Mouse (Mus musculus) midbrain, embryonic 11.5 days (tissue): Measurements from ENCODE around the gene Focad. TPM values are rescaled to one million over a fixed set of nuclear protein-coding genes. Genes with fewer than 3 reads are reported as not detected.

Source experiments
- ATAC-seq: fragments of 200-750 bp; cut with Nextera tagmentation; 2 replicates; pipeline ENCODE4 v1.8.0; 2017; ENCODE audit warnings: moderate TSS enrichment, moderate library complexity; ENCODE audit not compliant: low FRiP score
- DNase-seq: peaks from one replicate; pipeline ENCODE4 v3.0.0; 2015; ENCODE audit warnings: low spot score; ENCODE audit errors: missing footprints
- H3K27ac ChIP-seq: fragments of 300-500 bp; sonication (generic); 2 replicates; pipeline ENCODE4 v1.5.1; 2014; ENCODE audit warnings: low read depth, low read length
- H3K27me3 ChIP-seq: fragments of 300-500 bp; sonication (generic); 2 replicates; pipeline ENCODE4 v1.6.1; 2014; ENCODE audit warnings: mild to moderate bottlenecking, low read length, moderate library complexity, mixed read lengths; ENCODE audit not compliant: control insufficient read depth, insufficient read depth
- H3K36me3 ChIP-seq: fragments of 300-500 bp; sonication (generic); 2 replicates; pipeline ENCODE4 v1.6.1; 2014; ENCODE audit warnings: mild to moderate bottlenecking, low read length, moderate library complexity, mixed read lengths; ENCODE audit not compliant: control insufficient read depth, insufficient read depth
- H3K4me1 ChIP-seq: fragments of 300-500 bp; sonication (generic); 2 replicates; pipeline ENCODE4 v1.6.1; 2014; ENCODE audit warnings: low read length; ENCODE audit not compliant: control insufficient read depth, insufficient read depth
- H3K4me2 ChIP-seq: fragments of 300-500 bp; sonication (generic); 2 replicates; pipeline ENCODE4 v1.6.1; 2014; ENCODE audit warnings: mild to moderate bottlenecking, moderate library complexity
- H3K4me3 ChIP-seq: fragments of 300-500 bp; sonication (generic); 2 replicates; pipeline ENCODE4 v1.5.1; 2014; ENCODE audit warnings: low read depth, low read length
- H3K9ac ChIP-seq: fragments of 300-500 bp; sonication (generic); 2 replicates; pipeline ENCODE4 v1.6.1; 2014; ENCODE audit warnings: low read length
- H3K9me3 ChIP-seq: fragments of 300-500 bp; sonication (generic); 2 replicates; pipeline ENCODE4 v1.6.1; 2016; ENCODE audit warnings: low read length; ENCODE audit not compliant: control insufficient read depth
- WGBS: fragments of 180-500 bp; shearing (Covaris S2); extraction: QIAGEN DNeasy Blood & Tissue Kit; methylation state at CpG from one replicate; pipeline ENCODE4 v1.1.7; 2014; 5-methylcytosine and 5-hydroxymethylcytosine counted together
- polyA plus RNA-seq: library from polyadenylated mRNA; unstranded; fragments of >200 nt; fragmentation: Nextera tagmentation; extraction: Ambion mirVana; gene quantifications from 2 replicates; pipeline ENCODE4 v1.2.1, GENCODE M21; 2014

Gene Focad
- polyA plus RNA-seq, 1 experiment from 2014 or later = 18.5 TPM

- Histone ChIP-seq H3K9ac (no peak overlapping the region), H3K4me3 (no peak overlapping the region), H3K27me3 (no peaks in the 10 kb centered on the region), H3K4me2 (no peak overlapping the region), H3K9me3 (no peaks in the 10 kb centered on the region), H3K4me1 (no peaks in the 10 kb centered on the region), H3K36me3 (no peaks in the 10 kb centered on the region), H3K27ac (no peak overlapping the region)
- ATAC-seq (no peak), DNase-seq (peak; percentile 26)
- WGBS = 82% methylated on average over 4 of the region's 4 CpGs
These were observed 151.1 kb downstream of the Focad start for GRCm38 (mm10) chr4:88245494-88245893.

- Histone ChIP-seq H3K4me1 (peaks cover 11% of the 10 kb centered on the region; the same call in 1 of the 2 replicates), H3K36me3 (no peaks in the 10 kb centered on the region), H3K27me3 (no peaks in the 10 kb centered on the region), H3K4me3 (no peak overlapping the region), H3K9me3 (no peaks in the 10 kb centered on the region), H3K9ac (no peak overlapping the region), H3K27ac (no peak overlapping the region), H3K4me2 (no peak overlapping the region)
- 88% methylated on average over 5 of the region's 5 CpGs for WGBS
- ATAC-seq = no peak
- DNase-seq = no peak
These were observed 166.9 kb downstream of the Focad start for GRCm38 (mm10) chr4:88261349-88261748.

- no peaks in the 10 kb centered on the region for H3K9me3 ChIP-seq
- DNase-seq = no peak
- 62% methylated on average over 1 of the region's 1 CpGs for WGBS
- no peaks in the 10 kb centered on the region for H3K27me3 ChIP-seq
- H3K36me3 ChIP-seq = no peaks in the 10 kb centered on the region
- H3K4me3 ChIP-seq = no peak overlapping the region
- ATAC-seq = no peak
- H3K4me2 ChIP-seq = no peak overlapping the region
- H3K9ac ChIP-seq = no peak overlapping the region
- H3K4me1 ChIP-seq = peaks cover 11% of the 10 kb centered on the region; the same call in 1 of the 2 replicates
- no peak overlapping the region for H3K27ac ChIP-seq
These were observed 170.1 kb downstream of the Focad start for GRCm38 (mm10) chr4:88264536-88264935.

- no peaks in the 10 kb centered on the region for H3K4me1 ChIP-seq
- no peak overlapping the region for H3K4me3 ChIP-seq
- no peak overlapping the region for H3K27ac ChIP-seq
- WGBS = 84% methylated on average over 7 of the region's 7 CpGs
- no peaks in the 10 kb centered on the region for H3K36me3 ChIP-seq
- ATAC-seq (no peak), DNase-seq (no peak)
- no peaks in the 10 kb centered on the region for H3K9me3 ChIP-seq
- no peaks in the 10 kb centered on the region for H3K27me3 ChIP-seq
- H3K4me2 ChIP-seq = no peak overlapping the region
- no peak overlapping the region for H3K9ac ChIP-seq
These were observed 176.1 kb downstream of the Focad start for GRCm38 (mm10) chr4:88270408-88271067.

- H3K4me2 ChIP-seq = no peak overlapping the region
- no peak for ATAC-seq
- H3K36me3 ChIP-seq = no peaks in the 10 kb centered on the region
- no peaks in the 10 kb centered on the region for H3K9me3 ChIP-seq
- H3K27ac ChIP-seq = no peak overlapping the region
- no peak overlapping the region for H3K9ac ChIP-seq
- 82% methylated on average over 6 of the region's 6 CpGs for WGBS
- no peak for DNase-seq
- H3K27me3 ChIP-seq = no peaks in the 10 kb centered on the region
- no peaks in the 10 kb centered on the region for H3K4me1 ChIP-seq
- H3K4me3 ChIP-seq = no peak overlapping the region
These were observed 181.2 kb downstream of the Focad start for GRCm38 (mm10) chr4:88275571-88276041.

- Histone ChIP-seq H3K4me1 (no peaks in the 10 kb centered on the region), H3K9ac (no peak overlapping the region), H3K4me2 (no peak overlapping the region), H3K36me3 (no peaks in the 10 kb centered on the region), H3K4me3 (no peak overlapping the region), H3K27me3 (no peaks in the 10 kb centered on the region), H3K9me3 (no peaks in the 10 kb centered on the region), H3K27ac (no peak overlapping the region)
- ATAC-seq (no peak), DNase-seq (no peak)
- 74% methylated on average over 4 of the region's 4 CpGs for WGBS
These were observed 181.8 kb downstream of the Focad start for GRCm38 (mm10) chr4:88276058-88276734.

- Histone ChIP-seq H3K9me3 (no peaks in the 10 kb centered on the region), H3K9ac (no peak overlapping the region), H3K4me1 (no peaks in the 10 kb centered on the region), H3K27me3 (no peaks in the 10 kb centered on the region), H3K27ac (no peak overlapping the region), H3K36me3 (no peaks in the 10 kb centered on the region), H3K4me2 (no peak overlapping the region), H3K4me3 (no peak overlapping the region)
- ATAC-seq = no peak
- WGBS = 92% methylated on average over 2 of the region's 2 CpGs
- no peak for DNase-seq
These were observed 184.1 kb downstream of the Focad start for GRCm38 (mm10) chr4:88278524-88278923.

- no peak for ATAC-seq
These were observed 186.1 kb downstream of the Focad start for GRCm38 (mm10) chr4:88280536-88280935.

GRCm38 (mm10) chr4:88295537-88295936 lies 201.1 kb downstream of the Focad start:
- Histone ChIP-seq H3K4me1 (no peaks in the 10 kb centered on the region), H3K4me3 (no peak overlapping the region), H3K36me3 (no peaks in the 10 kb centered on the region), H3K27me3 (no peaks in the 10 kb centered on the region), H3K9ac (no peak overlapping the region), H3K9me3 (no peaks in the 10 kb centered on the region), H3K27ac (no peak overlapping the region), H3K4me2 (no peak overlapping the region)
- 87% methylated on average over 6 of the region's 6 CpGs for WGBS
- DNase-seq (no peak), ATAC-seq (no peak)

More at GRCm38 (mm10) chr4:88280536-88280935, 186.1 kb downstream of the Focad start:
- Histone ChIP-seq H3K36me3 (no peaks in the 10 kb centered on the region), H3K9ac (no peak overlapping the region), H3K4me3 (no peak overlapping the region), H3K9me3 (no peaks in the 10 kb centered on the region), H3K4me2 (no peak overlapping the region), H3K27me3 (no peaks in the 10 kb centered on the region), H3K27ac (no peak overlapping the region), H3K4me1 (no peaks in the 10 kb centered on the region)
- DNase-seq = no peak
- 82% methylated on average over 2 of the region's 2 CpGs for WGBS
